Mouse (Mus musculus): ENCODE data around the gene Evc.

- TF ChIP-seq POLR2A (IDR thresholded peaks at IDR 0.05; ENCODE audit: insufficient read depth, low read length) (no peak), CTCF (IDR thresholded peaks at IDR 0.05; ENCODE audit: low read depth, low read length) (no peak)
Measured at GRCm38 (mm10) chr5:37251596-37251995, 85.1 kb downstream of the Evc start.

Measured in ES-Bruce4 (cell line).